Mouse (Mus musculus) stomach, adult 2 months (tissue): ENCODE results near the gene Scg2. TPM values are rescaled to one million over a fixed set of nuclear protein-coding genes. Genes with fewer than 3 reads are reported as not detected.

Experiments
- polyA plus RNA-seq: library from polyadenylated mRNA; depleted of rRNA; stranded (reverse); fragments of >200 nt; gene quantifications from 2 replicates; pipeline ENCODE4 v1.2.3, GENCODE M21; 2012; rRNA removed

Scg2 gene
- polyA plus RNA-seq = 0.10 and 0.25 TPM in 2 replicates

DNA sequence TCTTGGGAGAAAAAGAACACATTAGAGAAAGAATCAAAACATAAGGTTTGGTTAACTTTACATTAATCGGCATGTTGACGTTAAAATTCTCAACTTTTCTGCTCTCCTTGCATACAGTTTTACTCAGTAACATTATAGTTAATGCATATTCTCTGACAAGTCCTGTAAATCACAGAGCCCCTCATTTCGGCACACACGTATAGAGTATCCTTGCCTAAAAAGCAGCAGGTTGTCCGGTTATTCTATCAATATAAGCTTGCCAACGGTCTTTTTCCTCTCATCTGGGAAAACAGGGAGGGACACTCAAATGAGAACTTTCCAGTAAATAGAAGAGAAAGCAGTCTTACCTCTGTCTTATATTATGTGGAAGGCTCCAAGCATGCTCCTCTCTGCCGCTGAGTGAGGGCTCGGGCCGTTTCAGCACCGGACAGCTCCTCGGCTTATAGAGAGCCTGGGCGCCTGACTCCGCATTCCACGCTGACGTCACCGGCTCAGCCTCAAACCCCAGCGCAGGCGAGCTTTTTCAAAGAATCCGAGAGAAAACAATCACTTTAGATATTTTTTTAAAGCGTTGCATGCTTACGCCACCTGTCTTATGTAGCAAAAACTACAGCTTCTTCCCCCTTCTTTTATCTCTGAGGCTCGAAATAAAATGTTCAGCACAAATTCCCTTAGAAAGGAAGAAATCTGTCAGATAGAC is at the start of gene Scg2:
TSS of gene Scg2 (minus strand) at position 512 of the 700 bp plus-strand sequence.

Other genes with a start within 250 kb of the Scg2 start
- 37.4 and 45.2 TPM in 2 replicates for gene Ap1s3, start 231.9 kb upstream of the Scg2 start, polyA plus RNA-seq